Comparison of ENCODE assay signal across 10 mouse cellular contexts in the genomic region with DNA sequence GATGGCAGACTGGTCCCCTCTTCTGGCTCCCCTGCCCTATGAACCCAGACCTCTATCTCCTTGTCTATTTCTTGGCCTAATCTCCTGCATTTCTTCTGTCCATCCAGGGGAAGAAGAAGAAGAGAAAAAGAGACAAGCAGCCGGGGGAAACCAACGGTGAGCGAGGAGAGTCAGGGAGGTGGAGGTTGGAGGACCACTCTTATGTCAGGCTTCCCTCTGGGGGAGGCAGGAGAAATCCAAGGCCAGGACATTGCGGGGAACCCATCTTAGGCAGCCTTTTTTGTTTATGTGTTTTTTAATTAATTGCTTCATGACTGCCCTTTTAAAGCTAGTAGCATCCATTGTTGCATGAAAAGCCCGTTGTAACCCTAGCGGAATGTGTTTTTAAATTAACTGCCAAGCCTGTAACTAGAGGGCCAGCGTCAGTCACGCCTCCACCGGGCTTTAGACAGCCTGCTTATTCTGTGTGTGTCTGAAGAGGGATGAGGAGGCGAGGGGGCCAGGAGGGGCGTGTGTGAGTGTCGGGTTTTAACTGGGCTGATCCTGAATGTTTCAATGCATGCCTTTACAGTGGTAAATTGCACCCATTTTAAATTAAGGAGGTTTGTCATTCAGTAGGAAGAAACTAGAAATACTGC.
DNase-seq lines count a peak whose midpoint lies in the region; ATAC-seq and TF ChIP-seq lines count a peak whose summit lies in the region.
"Had no signal": no experiment of that assay in that cellular context is flagged by ENCODE, and none has a peak within 500 bp of the region (broad histone marks: within the 10 kb centered on the region; RNA-seq: fewer than 3 reads in every experiment).

No protein-coding gene starts in this region.

- TF ChIP-seq RAD21 in MEL (IDR thresholded peaks at IDR 0.05; ENCODE audit: low read depth, low read length) = no peak

- H3K27me3 ChIP-seq in heart, embryonic 10.5 days (ENCODE audit: insufficient read depth, poor library complexity, severe bottlenecking) = no peaks in the 10 kb centered on the region
- no peaks in the 10 kb centered on the region for H3K27me3 ChIP-seq in heart, adult 2 months (ENCODE audit: control insufficient read depth, insufficient read depth, low read length)
- no peaks in the 10 kb centered on the region for H3K27me3 ChIP-seq in MEL (ENCODE audit: control insufficient read depth in 1 of 2, insufficient read depth in 2 of 2, low read length in 2 of 2)
- H3K27me3 ChIP-seq in liver, embryonic 15.5 days = no peaks in the 10 kb centered on the region
- H3K27me3 ChIP-seq in heart, embryonic 12.5 days (replicated peaks) = no peaks in the 10 kb centered on the region
- H3K27me3 ChIP-seq: embryonic facial prominence, embryonic 13.5 days; intestine, embryonic 15.5 days had no signal

- peaks cover 12% of the 10 kb centered on the region; the same call in 1 of the 2 replicates for H3K4me1 ChIP-seq in heart, embryonic 10.5 days
- H3K4me1 ChIP-seq in heart, adult 2 months (ENCODE audit: control insufficient read depth, insufficient read depth, low read length) = no peaks in the 10 kb centered on the region
- peaks cover 17 to 31% of the 10 kb centered on the region in 2 experiments for H3K4me1 ChIP-seq in MEL (ENCODE audit: control insufficient read depth in 1 of 2, insufficient read depth in 2 of 2, low read length in 2 of 2)
- peaks cover 51% of the 10 kb centered on the region for H3K4me1 ChIP-seq in liver, embryonic 15.5 days (replicated peaks)
- H3K4me1 ChIP-seq in heart, embryonic 12.5 days (replicated peaks) = peaks cover 5% of the 10 kb centered on the region; the same call in 1 of the 2 replicates
- H3K4me1 ChIP-seq: embryonic facial prominence, embryonic 13.5 days; intestine, embryonic 15.5 days had no signal

- peaks cover 54% of the 10 kb centered on the region for H3K36me3 ChIP-seq in heart, embryonic 10.5 days
- no peaks in the 10 kb centered on the region for H3K36me3 ChIP-seq in heart, adult 2 months (ENCODE audit: control insufficient read depth, insufficient read depth, low read length)
- H3K36me3 ChIP-seq in MEL (ENCODE audit: control insufficient read depth in 1 of 2, insufficient read depth in 2 of 2, low read length in 2 of 2) = peaks cover 0 to 25% of the 10 kb centered on the region in 2 experiments; a peak in 2 of 4 replicates
- H3K36me3 ChIP-seq in liver, embryonic 15.5 days (replicated peaks) = peaks cover 33% of the 10 kb centered on the region
- peaks cover 58% of the 10 kb centered on the region for H3K36me3 ChIP-seq in heart, embryonic 12.5 days

- no peak overlapping the region for H3K4me2 ChIP-seq in liver, embryonic 15.5 days
- H3K4me2 ChIP-seq in heart, embryonic 12.5 days = no peak overlapping the region
- H3K4me2 ChIP-seq: embryonic facial prominence, embryonic 13.5 days; intestine, embryonic 15.5 days had no signal

- no peak for ATAC-seq in liver, embryonic 15.5 days (ENCODE audit: insufficient read depth)
- no peak for ATAC-seq in heart, embryonic 12.5 days (ENCODE audit: insufficient number of reproducible peaks, low FRiP score)
- ATAC-seq: intestine, embryonic 15.5 days had no signal

- no peak overlapping the region for H3K9ac ChIP-seq in heart, adult 2 months (ENCODE audit: low read depth, low read length)
- peak overlapping the region; percentile 30; the same call in 1 of the 2 replicates for H3K9ac ChIP-seq in MEL (ENCODE audit: control insufficient read depth, low read depth, low read length, poor library complexity, severe bottlenecking)
- H3K9ac ChIP-seq in liver, embryonic 15.5 days = no peak overlapping the region
- no peak overlapping the region for H3K9ac ChIP-seq in heart, embryonic 12.5 days
- H3K9ac ChIP-seq: embryonic facial prominence, embryonic 13.5 days; intestine, embryonic 15.5 days had no signal

- peak; percentile 75 for DNase-seq in heart, embryonic 10.5 days (ENCODE audit: low spot score)
- DNase-seq in heart, adult 2 months = no peak
- peak; percentile 43 for DNase-seq in MEL (ENCODE audit: low read depth, low spot score)
- DNase-seq in forelimb bud, embryonic 11.5 days (ENCODE audit: low read depth, low spot score) = peak; percentile 48
- no peak for DNase-seq in right cerebral cortex, adult 2 months (ENCODE audit: low spot score in 2 of 2)
- no peak for DNase-seq in thymus, postnatal 36 days

- 61% methylated on average over 12 of the region's 12 CpGs for WGBS in heart, embryonic 10.5 days
- WGBS in heart, adult 2 months = 74% methylated on average over 12 of the region's 12 CpGs
- WGBS in liver, embryonic 15.5 days (ENCODE audit: insufficient replicate concordance) = 75% methylated on average over 12 of the region's 12 CpGs
- 59% methylated on average over 12 of the region's 12 CpGs for WGBS in heart, embryonic 12.5 days

- H3K9me3 ChIP-seq in heart, embryonic 10.5 days = no peaks in the 10 kb centered on the region
- H3K9me3 ChIP-seq in MEL (replicated peaks; ENCODE audit: insufficient read depth, low read length) = no peaks in the 10 kb centered on the region
- H3K9me3 ChIP-seq in liver, embryonic 15.5 days (replicated peaks) = no peaks in the 10 kb centered on the region
- no peaks in the 10 kb centered on the region for H3K9me3 ChIP-seq in heart, embryonic 12.5 days (replicated peaks)
- H3K9me3 ChIP-seq: embryonic facial prominence, embryonic 13.5 days; intestine, embryonic 15.5 days had no signal

- H3K27ac ChIP-seq in heart, embryonic 10.5 days = 0 out of 2 replicates have a peak overlapping the region, but pooled peaks have one; percentile 13
- H3K27ac ChIP-seq in heart, adult 2 months = no peak overlapping the region
- peak overlapping the region; percentile 53; the same call in 1 of the 2 replicates for H3K27ac ChIP-seq in MEL (ENCODE audit: control insufficient read depth, low read depth, low read length)
- H3K27ac ChIP-seq in liver, embryonic 15.5 days (replicated peaks) = peak overlapping the region; percentile 35; the same call in 1 of the 2 replicates
- no peak overlapping the region for H3K27ac ChIP-seq in heart, embryonic 12.5 days (ENCODE audit: poor library complexity, severe bottlenecking)
- H3K27ac ChIP-seq: embryonic facial prominence, embryonic 13.5 days; intestine, embryonic 15.5 days had no signal

- TF ChIP-seq EP300 in heart, adult 2 months (IDR thresholded peaks at IDR 0.05; ENCODE audit: insufficient read depth, low read depth, low read length) = no peak
- TF ChIP-seq EP300 in MEL (IDR thresholded peaks at IDR 0.05; ENCODE audit: low read depth in 1 of 2, low read length in 2 of 2) = no peak

- no peaks in the 10 kb centered on the region for H3K79me2 ChIP-seq in heart, adult 2 months (replicated peaks; ENCODE audit: control insufficient read depth, insufficient read depth, low read length)
- H3K79me2 ChIP-seq in MEL (ENCODE audit: control insufficient read depth, insufficient read depth, low read length, poor library complexity) = peaks cover 12% of the 10 kb centered on the region

- H3K4me3 ChIP-seq in heart, embryonic 10.5 days = no peak overlapping the region
- H3K4me3 ChIP-seq in heart, adult 2 months = no peak overlapping the region
- no peak overlapping the region for H3K4me3 ChIP-seq in MEL (ENCODE audit: control insufficient read depth in 1 of 2, insufficient read depth in 1 of 2, low read depth in 2 of 2, low read length in 2 of 2)
- H3K4me3 ChIP-seq in liver, embryonic 15.5 days (replicated peaks) = no peak overlapping the region
- no peak overlapping the region for H3K4me3 ChIP-seq in heart, embryonic 12.5 days
- H3K4me3 ChIP-seq: embryonic facial prominence, embryonic 13.5 days; intestine, embryonic 15.5 days had no signal

- intact Hi-C loops in heart, adult 2 months (cut with DNase I) = no loop called here

- no peak for TF ChIP-seq CTCF in heart, adult 2 months (IDR thresholded peaks at IDR 0.05)
- TF ChIP-seq CTCF in MEL (IDR thresholded peaks at IDR 0.05 in 2 of 3, conservative IDR thresholded peaks at IDR 0.05 in 1 of 3; ENCODE audit: control insufficient read depth in 1 of 3, insufficient read depth in 1 of 3, low read depth in 2 of 3, low read length in 3 of 3, poor library complexity in 1 of 3, severe bottlenecking in 1 of 3) = no peak

- TF ChIP-seq POLR2A in heart, adult 2 months (IDR thresholded peaks at IDR 0.05; ENCODE audit: insufficient read depth, low read depth, low read length) = no peak
- TF ChIP-seq POLR2A in MEL (IDR thresholded peaks at IDR 0.05; ENCODE audit: control insufficient read depth in 1 of 2, insufficient read depth in 1 of 2, low read depth in 1 of 2, low read length in 2 of 2, poor library complexity in 1 of 2) = no peak

TF ChIP-seq in MEL, 35 proteins besides CTCF, POLR2A, EP300 and RAD21:
- TF ChIP-seq HCFC1 (IDR thresholded peaks at IDR 0.05; ENCODE audit: low read depth, low read length) (no peak), JUND (IDR thresholded peaks at IDR 0.05; ENCODE audit: low read depth, low read length) (no peak), E2F4 (IDR thresholded peaks at IDR 0.05; ENCODE audit: borderline replicate concordance, low read depth, low read length) (no peak)

Comparison
In these comparisons a context has a peak if more than half of its experiments do, and no peak if none do; other contexts are left out.
1. DNase-seq: peak in heart, embryonic 10.5 days (single experiment), MEL (single experiment) and forelimb bud, embryonic 11.5 days (single experiment); none in heart, adult 2 months (0 of 2), right cerebral cortex, adult 2 months (0 of 2) and thymus, postnatal 36 days (0 of 2).
2. H3K27ac ChIP-seq: peak in heart, embryonic 10.5 days (single experiment), MEL (single experiment) and liver, embryonic 15.5 days (single experiment); none in heart, adult 2 months (single experiment) and heart, embryonic 12.5 days (single experiment).